ENCODE assay signal across 10 mouse cellular contexts in the genomic region with DNA sequence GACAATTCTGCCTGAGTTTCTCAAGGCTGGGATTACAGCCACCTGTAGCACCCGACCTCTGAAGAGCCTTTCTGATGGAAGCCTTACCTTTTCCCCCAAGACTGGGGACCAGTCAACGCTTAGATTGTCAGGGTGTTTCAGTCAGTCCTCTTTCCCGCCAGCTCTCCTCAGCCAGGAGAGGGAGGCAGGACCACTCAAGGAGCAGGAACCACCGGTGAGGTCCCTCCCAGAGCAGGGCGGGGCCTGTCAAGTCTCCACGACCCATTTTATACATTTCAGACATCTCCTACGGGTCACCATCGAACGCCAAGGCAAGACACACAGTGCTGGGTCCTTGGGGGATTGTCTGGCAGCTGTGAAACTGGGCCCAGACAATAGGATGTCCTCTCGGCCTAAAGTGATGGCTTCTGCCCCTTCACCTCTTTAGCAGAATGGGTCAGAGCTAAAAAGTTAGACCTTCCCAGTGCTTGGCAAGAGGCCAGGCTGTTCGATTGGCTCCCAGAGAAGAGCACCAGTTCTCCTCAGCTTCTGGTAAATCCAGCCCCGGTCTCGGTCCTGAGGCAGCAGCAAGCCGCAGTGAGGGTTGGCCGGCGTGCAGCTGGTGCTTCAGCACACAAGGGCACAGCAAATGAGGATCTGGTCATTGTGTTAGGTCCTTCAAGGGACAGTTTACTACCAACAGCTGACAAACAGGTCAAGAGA. TPM values are rescaled to one million over a fixed set of nuclear protein-coding genes. Genes with fewer than 3 reads are reported as not detected.
DNase-seq lines count a peak whose midpoint lies in the region; ATAC-seq lines count a peak whose summit lies in the region.
"Had no signal": no experiment of that assay in that cellular context is flagged by ENCODE, and none has a peak within 500 bp of the region (broad histone marks: within the 10 kb centered on the region; RNA-seq: fewer than 3 reads in every experiment).

No protein-coding gene starts in this region.

- H3K9me3 ChIP-seq in liver, embryonic 11.5 days (ENCODE audit: control insufficient read depth, low read length) = no peaks in the 10 kb centered on the region
- H3K9me3 ChIP-seq: limb, embryonic 12.5 days had no signal

- H3K27me3 ChIP-seq in liver, embryonic 11.5 days (replicated peaks; ENCODE audit: control insufficient read depth, insufficient read depth, low read length) = no peaks in the 10 kb centered on the region
- H3K27me3 ChIP-seq: limb, embryonic 12.5 days had no signal

- DNase-seq in gastrocnemius, postnatal 10 days = peak; percentile 42
- no peak for DNase-seq in gastrocnemius, postnatal 14 days
- DNase-seq in thymus, postnatal 36 days = peak; percentile 18 to 40
- DNase-seq in thymus, postnatal 10 days (ENCODE audit: low spot score in 2 of 2) = no peak
- DNase-seq in liver, embryonic 11.5 days (ENCODE audit: low spot score) = no peak
- peak; percentile 21 for DNase-seq in yolk sac, embryonic 10.5 days (ENCODE audit: low spot score)
- DNase-seq in adrenal gland, adult 8-10 months = no peak
- no peak for DNase-seq in retina, postnatal 1 day
- DNase-seq: adrenal gland, postnatal 25 days had no signal

- intact Hi-C loops in gastrocnemius, postnatal 14 days (cut with DNase I; ENCODE audit: low total_unique reads) = no loop called here

- H3K4me3 ChIP-seq in liver, embryonic 11.5 days (ENCODE audit: low read depth, low read length) = no peak overlapping the region
- H3K4me3 ChIP-seq: limb, embryonic 12.5 days had no signal

- H3K4me1 ChIP-seq in liver, embryonic 11.5 days (replicated peaks; ENCODE audit: control insufficient read depth, insufficient read depth, low read length) = peaks cover 30% of the 10 kb centered on the region

- H3K9ac ChIP-seq in liver, embryonic 11.5 days (ENCODE audit: low read depth, low read length) = no peak overlapping the region
- H3K9ac ChIP-seq: limb, embryonic 12.5 days had no signal

- WGBS in liver, embryonic 11.5 days = 76% methylated on average over 16 of the region's 16 CpGs

- no peak overlapping the region for H3K4me2 ChIP-seq in liver, embryonic 11.5 days
- H3K4me2 ChIP-seq: limb, embryonic 12.5 days had no signal

- peak; percentile 7; the same call in 1 of the 2 replicates for ATAC-seq in liver, embryonic 11.5 days (replicated peaks; ENCODE audit: low FRiP score)

- H3K36me3 ChIP-seq in liver, embryonic 11.5 days (ENCODE audit: control insufficient read depth, insufficient read depth, low read length) = peaks cover 40% of the 10 kb centered on the region

- peak overlapping the region; percentile 57 for H3K27ac ChIP-seq in liver, embryonic 11.5 days (ENCODE audit: low read depth, low read length)
- H3K27ac ChIP-seq: limb, embryonic 12.5 days had no signal

RNA-seq across cellular contexts. Expression of a gene that starts 7.3 kb away (rescaled TPM):
- 100 to 1,000 TPM; 133 to 155 TPM for total RNA-seq in gastrocnemius, postnatal 10 days (2021)
- total RNA-seq in gastrocnemius, postnatal 14 days (2021) = 100 to 1,000 TPM; 121 to 126 TPM
- polyA plus RNA-seq in liver, embryonic 11.5 days (2014; fragmentation: Nextera tagmentation; extraction: Ambion mirVana) = 487 and 491 TPM in 2 replicates
- 100 to 1,000 TPM; 212 to 320 (median 270) TPM for total RNA-seq in adrenal gland, adult 8-10 months (2022)

RNA-seq across cellular contexts. Expression of a gene that starts 14.3 kb away (rescaled TPM):
- not detected for total RNA-seq in gastrocnemius, postnatal 10 days (2021)
- total RNA-seq in gastrocnemius, postnatal 14 days (2021) = not detected
- 1.2 and 1.6 TPM in 2 replicates for polyA plus RNA-seq in liver, embryonic 11.5 days (2014; fragmentation: Nextera tagmentation; extraction: Ambion mirVana)
- total RNA-seq in adrenal gland, adult 8-10 months (2022) = under 1 TPM; 0.20 to 0.89 (median 0.42) TPM
- total RNA-seq: adrenal gland, postnatal 25 days had no signal

RNA-seq across cellular contexts. Expression of a gene that starts 27.6 kb away (rescaled TPM):
- 10 to 100 TPM; 77.1 to 79.5 TPM for total RNA-seq in gastrocnemius, postnatal 10 days (2021)
- 100 to 1,000 TPM in 1 of 2 experiments, 10 to 100 TPM in 1; 58.1 to 197 TPM for total RNA-seq in gastrocnemius, postnatal 14 days (2021)
- polyA plus RNA-seq in liver, embryonic 11.5 days (2014; fragmentation: Nextera tagmentation; extraction: Ambion mirVana) = not detected in 2 replicates
- total RNA-seq in adrenal gland, adult 8-10 months (2022) = 10 to 100 TPM in 3 of 4 experiments, 1 to 10 TPM in 1; 6.3 to 17.8 (median 14.7) TPM
- polyA plus RNA-seq: limb, embryonic 12.5 days had no signal

RNA-seq across cellular contexts. Expression of a gene that starts 36.4 kb away (rescaled TPM):
- total RNA-seq in gastrocnemius, postnatal 10 days (2021) = 1 to 10 TPM; 8.2 to 8.9 TPM
- total RNA-seq in gastrocnemius, postnatal 14 days (2021) = 10 to 100 TPM in 1 of 2 experiments, 1 to 10 TPM in 1; 9.7 to 10.9 TPM
- polyA plus RNA-seq in liver, embryonic 11.5 days (2014; fragmentation: Nextera tagmentation; extraction: Ambion mirVana) = 26.3 and 27.5 TPM in 2 replicates
- total RNA-seq in adrenal gland, adult 8-10 months (2022) = 10 to 100 TPM in 3 of 4 experiments, 1 to 10 TPM in 1; 8.1 to 14.5 (median 11.3) TPM

Comparison
In these comparisons a context has a peak if more than half of its experiments do, and no peak if none do; other contexts are left out.
1. DNase-seq: peak in gastrocnemius, postnatal 10 days (single experiment), thymus, postnatal 36 days (2 of 2) and yolk sac, embryonic 10.5 days (single experiment); none in gastrocnemius, postnatal 14 days (single experiment), thymus, postnatal 10 days (0 of 2), liver, embryonic 11.5 days (single experiment), adrenal gland, adult 8-10 months (single experiment) and retina, postnatal 1 day (single experiment).